Mouse (Mus musculus) thymus, postnatal 10 days (tissue): ENCODE measurements around the gene Fam168a.

Experiments used
- DNase-seq, 2 experiments: peaks; one replicate each; pipeline ENCODE4 v3.0.0; 2021; ENCODE audit warnings: low spot score in 2 of 2

The Fam168a gene

DNA sequence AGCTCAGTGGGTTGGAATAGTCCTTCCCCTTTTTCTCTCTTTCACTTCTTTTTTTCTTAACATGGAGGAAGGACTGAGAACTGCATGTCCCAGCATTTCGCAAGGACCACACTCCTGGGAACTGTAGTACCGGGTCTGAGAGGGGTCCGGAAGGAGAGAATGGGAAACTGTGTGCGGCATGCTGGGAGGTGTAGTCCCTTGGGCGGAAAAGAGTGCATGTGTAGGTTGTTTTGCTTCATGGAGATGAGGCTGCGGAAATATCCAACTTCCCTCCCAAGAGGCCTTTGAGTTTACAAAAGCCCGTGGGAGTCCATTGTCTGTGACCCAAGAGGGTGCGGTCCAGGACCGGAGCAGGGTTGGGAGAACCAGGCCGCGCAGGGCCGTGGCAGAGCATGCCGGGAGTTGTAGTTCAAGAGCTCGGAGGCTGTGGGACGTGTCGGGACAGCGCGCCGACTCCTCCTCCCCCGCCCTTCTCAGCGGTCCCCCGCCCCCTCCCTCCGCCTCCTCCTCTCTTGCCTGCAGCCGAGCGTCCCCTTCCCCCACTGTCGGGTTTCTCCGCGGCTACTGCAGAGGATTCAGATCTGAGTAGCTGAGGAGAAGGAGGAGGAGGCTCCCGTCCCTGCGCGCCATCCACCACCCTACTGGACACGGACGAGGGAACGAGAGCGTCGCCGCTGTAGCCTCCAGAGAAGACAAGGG lies at the start of gene Fam168a:
Gene Fam168a, plus strand, starts transcription at position 493 of the 699 bp plus-strand sequence.
- peak; percentile 87 to 93 for DNase-seq

DNA sequence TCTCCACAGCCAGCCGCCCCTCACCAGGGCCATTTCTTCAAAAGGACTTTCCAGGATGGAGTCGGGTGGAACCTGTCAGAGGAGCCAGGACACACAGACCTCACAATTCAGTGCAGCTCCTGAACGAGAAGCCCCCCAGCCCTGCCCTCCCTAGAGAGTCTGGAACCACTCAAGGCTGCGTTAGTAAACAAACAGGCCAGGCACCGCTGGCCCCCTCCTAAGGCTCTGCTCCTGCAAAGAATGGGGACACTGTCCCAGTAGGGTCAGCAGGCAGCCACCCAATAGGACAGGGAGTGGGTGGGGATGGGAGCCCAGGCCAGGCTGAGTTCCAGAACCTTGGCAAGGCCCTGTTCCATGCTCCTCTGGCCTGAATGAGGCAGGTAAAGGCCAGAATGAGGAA lies 49.7 kb upstream of the Fam168a start:
- DNase-seq, result no peak

DNA sequence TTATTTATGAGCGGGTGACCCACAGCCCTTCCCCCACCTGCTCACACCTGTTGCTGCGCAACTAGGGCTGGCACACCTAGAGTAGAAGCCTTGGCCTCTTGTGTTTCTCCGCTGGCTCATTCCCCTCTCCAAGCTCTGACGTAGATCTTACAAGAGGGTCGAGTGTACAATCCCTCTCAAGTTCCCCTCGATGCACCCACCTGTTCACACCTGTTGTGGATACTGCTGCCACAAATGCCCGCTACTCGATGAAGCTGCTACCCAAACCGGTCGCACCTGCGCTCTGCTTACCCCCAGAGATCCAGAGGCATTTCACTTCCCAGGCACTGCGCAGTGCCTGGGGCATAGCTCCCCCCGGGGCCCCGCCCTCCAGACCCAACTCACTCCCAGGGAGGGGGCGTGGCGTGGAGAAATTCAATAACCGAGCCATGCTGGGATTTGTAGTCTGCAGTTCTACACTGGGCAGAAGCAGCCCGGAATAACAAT lies 48.3 kb upstream of the Fam168a start:
- DNase-seq, result no peak

DNA sequence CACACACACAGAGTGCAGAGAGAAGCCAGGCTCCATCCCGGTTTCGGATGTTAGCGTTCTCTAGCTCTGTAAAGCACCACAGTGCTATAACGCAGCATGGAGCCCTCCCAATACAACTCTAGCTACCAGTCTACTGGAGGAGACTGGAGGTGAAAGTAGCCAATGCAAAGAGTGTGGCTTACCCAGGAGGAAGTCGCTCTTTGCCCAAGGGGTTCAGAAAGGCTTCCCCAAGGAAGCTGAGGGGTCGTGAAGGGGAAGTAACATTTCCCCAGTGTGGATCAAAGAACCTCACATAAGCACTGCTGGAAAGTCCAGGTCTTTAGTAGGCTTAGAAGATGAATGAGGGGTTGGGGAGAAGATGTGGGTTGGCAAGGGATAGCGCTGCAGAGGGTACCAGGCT lies 45.2 kb upstream of the Fam168a start:
- no peak for DNase-seq

DNA sequence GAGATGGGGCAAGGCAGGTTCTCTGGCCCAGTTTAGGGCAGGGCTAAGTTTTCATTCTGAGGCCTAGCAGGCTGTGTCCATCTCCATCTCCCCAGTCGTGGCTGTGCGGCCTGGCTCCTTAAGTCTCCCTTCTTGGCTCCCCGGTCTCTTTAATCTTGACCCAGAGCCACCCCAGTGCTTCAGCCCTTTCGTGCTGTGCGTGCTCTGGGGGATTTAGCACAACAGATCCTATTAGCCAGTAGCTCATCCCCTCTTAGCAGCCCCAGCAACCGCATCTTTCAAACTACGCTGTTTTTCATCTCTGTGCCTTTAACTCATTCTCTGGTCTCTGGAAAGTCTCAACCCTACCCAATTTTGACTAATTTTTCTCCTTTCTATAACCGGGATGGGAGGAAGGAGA lies 44.2 kb upstream of the Fam168a start, which contains the start of gene Plekhb1:
Gene Plekhb1, minus strand, starts transcription at position 184 of the 400 bp plus-strand sequence.
- no peak for DNase-seq

DNA sequence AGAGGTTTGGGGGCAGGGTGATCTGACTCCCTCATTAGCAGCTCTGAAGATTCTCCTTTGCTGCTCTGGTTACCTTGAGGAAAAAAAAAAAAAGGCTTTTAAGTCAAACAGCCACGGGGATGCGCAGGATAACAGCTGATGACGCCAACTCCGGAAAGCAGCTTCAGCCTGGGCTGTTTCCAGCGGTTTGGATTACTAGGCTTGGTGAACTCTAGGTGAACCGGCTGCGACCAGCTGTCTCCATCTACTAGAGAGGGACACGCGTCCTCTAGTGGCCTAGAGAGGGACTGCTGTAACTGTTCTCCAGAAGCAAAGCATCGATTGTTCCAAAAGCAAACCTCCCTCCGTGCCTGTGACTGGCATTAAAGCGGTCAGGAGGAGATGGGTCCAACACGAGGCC lies 43.2 kb upstream of the Fam168a start:
- DNase-seq, result peak; percentile 64 to 73

DNA sequence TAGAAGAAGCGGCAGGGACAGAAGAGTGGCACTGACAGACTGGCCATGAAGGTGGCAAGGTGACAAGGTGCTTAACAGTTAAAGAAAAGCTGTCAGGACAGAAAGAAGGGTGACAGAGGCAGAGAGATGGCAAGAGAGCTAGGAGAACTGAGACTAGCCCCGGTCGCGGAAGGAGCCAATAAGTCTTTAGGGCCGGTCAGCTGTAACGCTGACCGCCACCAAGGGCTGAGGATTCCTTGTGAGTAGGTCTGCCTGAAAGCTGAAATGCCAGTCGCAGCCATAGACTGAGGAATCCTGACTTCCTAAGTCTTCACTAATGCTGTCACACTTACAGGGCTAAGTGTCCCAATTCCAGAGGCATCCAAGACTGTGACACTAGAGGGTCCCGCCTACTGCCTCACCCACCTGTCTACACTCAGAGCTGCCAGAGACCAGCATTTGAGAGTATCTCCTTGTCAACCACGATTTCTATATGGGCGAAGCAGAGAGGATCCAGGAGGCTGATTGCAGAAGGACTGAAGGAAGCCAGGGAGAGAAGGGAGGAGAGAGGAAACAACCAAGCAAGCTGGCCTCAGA lies 42.6 kb upstream of the Fam168a start:
- DNase-seq, result no peak

DNA sequence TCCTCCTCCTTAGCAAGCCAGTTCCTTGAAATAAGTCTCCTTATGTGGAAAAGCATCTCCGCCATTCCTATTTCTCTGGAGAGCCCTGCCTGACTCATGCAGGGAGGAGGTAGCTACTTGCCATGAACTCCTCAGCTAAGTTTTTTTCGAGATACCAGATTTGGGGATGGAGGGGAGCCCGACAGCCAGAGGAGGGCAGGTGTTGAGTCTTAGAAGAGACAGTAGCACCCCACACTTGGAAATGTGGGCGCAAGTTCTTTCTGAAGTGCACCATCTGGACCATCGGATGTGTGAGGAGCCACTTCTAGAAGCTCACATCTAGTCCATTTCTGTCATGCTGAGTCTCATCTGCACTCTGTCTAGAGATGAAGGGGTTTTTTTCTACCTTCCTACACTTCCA lies 35.8 kb upstream of the Fam168a start:
- DNase-seq, result no peak

DNA sequence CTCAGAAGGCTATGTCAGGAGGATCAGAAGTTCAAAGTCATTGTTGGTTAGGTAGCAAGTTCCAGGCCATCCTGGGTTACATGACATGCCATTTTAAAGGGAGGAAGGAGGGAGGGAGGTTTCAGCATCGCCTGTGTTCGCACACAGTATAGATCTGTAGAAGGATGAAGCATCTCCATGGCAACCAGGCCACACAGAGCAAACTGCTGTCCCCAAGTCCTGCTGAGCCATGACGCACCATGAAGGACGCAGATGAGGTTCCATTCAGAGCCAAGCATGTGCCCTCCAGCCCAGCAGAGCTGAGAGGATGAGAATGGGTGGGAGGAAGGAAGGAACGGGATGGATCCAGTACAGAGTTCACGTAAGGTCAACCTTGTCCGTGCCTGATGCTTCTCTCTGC lies 33.0 kb upstream of the Fam168a start:
- DNase-seq, result no peak

DNA sequence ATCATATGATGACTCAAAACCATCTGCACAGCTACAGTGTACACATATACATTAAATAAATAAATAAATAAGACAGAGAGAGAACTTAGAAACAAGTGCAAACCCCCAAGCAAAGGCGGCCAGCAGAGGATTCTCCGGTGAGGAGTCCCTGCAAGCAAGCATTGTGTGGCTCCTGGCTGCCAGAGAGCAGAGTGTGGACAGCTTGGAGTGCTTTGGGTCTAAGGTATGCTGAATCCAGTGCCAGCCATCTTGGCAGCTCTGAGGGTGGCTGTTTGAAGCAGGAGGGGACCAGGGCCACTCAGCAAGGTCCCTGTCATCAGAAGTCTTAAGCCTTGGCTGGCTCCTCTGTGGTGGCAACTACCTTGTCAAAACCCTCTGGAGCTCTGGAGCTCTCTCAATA lies 31.5 kb upstream of the Fam168a start:
- no peak for DNase-seq

DNA sequence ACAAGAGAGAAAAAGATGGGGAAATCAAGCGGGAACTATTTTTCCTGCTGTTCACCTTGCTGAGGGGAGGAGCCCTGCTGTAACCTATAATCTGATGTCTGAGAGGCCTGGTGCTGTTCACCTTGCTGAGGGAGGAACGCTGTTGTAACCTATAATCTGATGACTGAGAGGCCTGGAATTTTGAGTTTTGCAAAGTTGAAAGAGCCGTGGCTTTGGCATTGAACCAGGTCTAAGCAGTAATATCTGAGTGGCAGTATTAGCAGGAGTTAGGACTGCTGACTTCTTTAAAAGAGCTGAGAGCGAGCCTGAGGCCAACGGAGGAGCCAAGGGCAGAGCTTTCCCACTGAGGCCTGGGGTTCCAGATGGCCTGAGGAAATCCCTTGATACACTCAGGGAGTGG lies 28.4 kb upstream of the Fam168a start:
- DNase-seq, result no peak

DNA sequence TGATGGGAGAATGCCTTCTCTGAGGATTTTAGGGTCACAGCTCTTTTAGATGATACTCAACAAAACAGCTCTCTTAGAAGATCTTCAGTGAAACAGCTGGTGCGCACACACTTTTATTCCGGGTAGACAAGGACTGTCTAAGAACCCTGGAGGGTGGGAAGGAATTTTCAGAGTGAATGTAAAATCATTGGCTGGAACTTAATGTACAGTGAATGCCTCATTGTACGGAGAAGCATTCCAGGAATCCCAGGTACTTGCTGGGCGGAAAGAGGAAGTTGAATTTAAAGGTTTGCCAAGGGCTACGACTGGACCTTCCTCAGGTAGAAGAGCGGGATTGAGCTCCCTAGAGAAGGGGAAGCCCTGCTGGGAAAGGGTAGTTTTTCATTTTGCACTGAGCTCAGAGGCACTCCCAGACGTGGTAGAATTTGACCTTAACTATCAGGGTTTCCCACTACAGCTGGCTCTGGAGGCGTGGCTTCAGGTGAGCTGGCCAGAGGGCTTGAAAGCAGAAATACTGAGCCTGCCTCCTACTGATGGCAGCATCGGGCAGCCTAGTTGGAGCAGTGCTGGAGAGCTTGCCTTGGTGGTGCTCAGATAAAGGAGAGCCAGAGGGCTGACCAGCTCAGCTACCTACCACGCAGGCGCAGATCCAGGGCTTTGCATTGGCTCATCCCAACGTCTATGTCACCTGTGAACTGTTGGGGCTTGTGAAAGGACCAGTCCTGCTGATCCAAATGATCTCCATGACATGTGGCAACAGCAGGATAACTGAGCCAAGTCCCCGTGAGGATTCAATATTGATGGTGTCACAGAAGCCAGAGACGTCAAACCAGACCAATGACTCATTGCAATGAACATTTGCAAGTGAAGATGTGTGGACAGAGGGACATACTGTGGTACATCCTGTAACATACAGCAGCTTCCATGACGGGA lies 27.2 kb upstream of the Fam168a start:
- no peak for DNase-seq

DNA sequence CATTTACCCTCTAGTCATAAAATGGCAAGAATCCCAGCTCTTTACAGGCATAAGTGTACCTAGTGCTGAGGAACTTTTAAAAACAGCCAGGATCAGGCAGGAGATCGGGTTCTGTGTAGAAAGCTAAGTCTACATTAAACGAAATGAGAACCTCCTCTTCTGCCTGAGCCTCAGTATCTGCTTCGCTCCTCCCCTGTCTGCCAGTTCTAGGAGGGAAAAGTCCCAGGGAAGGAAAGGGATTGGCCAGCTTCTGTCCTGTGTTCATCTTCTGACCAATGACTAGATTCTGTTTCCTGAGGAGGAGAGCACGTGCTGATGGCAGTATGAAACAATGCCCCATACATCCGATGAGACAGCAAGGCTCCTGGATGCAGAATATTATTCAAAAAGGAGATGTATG lies 25.3 kb upstream of the Fam168a start:
- no peak for DNase-seq

DNA sequence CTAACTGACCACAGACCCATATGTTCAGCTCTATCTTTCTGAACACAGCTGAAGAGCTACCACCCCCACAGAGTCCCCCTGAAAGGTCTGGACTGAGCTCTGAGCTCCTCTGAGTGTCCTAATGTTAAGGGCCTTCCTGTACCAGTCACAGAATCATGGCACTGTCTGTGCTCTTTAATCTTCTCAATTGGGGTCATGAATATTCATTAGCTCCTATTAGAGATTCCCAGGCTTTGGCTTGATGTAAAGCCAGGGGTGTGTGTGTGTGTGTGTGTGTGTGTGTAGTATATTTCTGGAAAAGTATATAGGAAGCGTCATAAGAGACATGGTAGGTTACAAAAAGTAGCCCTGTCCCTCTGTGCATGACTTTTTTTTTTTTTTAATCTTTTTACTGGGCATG lies 23.2 kb upstream of the Fam168a start:
- no peak for DNase-seq

DNA sequence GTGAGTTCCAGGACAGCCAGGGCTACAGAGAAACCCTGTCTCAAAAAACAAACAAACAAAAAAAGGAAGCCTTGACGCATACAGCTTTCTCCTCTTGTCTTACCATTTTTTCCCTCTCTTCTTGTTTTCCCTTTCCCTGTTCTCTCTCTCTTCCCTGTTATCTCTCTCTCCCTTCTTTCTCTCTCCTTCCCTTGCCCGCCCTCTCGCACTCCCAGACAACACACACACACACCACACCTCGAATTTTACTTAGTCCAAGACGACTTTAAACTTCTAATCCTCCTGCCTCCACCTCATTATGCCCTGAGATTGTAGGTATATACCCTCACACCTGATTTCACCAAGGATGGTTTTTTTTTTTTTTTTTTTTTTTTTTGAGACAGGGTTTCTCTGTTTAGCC lies 22.4 kb upstream of the Fam168a start:
- no peak for DNase-seq

DNA sequence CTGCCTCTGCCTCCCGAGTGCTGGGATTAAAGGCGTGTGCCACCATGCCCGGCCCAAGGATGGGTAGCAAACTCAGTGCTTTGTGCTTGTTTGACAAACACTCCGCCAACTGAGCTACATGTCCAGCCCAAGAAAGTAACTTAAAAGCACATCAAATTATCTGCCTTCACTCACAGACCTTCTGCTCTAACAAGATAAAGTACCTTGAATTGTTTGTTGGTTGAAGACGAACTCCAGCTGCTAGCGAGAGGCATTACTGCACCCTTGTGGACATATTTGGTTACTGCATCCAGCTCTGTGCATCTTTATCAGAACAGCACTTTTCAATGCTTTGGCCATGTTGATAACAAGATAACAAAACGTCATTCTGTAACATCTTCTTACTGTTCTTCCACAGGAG lies 21.9 kb upstream of the Fam168a start:
- DNase-seq, result peak; percentile 20 to 72

DNA sequence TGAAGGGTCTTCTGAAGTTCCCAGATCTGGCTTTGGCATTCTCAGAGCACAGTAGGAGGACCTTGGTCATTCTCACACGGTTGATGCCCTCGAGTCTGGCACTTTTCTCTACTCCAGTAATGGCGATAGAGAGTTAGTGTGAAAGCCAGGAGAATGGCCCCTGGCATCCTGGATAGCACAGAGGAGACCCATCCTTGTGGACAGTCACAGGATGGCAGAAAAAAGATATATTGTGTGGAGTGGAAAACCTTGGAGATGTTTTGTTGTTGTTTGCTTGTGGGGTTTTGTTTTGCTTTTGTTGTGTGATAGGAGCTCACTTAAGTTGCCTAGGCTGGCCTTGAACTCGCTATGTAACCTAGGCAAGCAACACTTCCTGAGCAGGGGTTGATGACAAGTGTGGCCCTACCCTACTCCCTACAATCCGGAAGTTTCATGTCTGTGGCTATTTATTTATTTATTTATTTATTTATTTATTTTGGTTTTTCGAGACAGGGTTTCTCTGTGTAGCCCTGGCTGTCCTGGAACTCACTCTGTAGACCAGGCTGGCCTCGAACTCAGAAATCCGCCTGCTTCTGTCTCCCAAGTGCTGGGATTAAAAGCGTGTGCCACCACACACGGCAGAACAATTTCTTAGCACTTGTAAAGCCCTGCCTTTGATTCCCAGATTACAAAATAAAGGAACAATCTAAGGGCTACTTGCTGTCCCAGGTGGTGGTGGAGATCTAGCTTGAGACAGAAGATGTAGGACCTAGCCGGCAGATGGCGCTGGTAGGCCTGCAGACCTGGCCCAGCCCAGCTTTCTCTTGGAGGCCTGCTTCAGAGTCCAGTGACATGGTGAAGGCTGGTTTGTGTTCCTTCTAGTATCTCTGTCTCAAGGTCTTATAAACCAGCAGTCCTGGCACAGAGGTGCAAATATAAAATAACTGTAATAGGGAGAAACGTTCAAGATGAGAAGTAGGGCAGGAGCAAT lies 21.1 kb upstream of the Fam168a start:
- peak; percentile 35 to 76 for DNase-seq

DNA sequence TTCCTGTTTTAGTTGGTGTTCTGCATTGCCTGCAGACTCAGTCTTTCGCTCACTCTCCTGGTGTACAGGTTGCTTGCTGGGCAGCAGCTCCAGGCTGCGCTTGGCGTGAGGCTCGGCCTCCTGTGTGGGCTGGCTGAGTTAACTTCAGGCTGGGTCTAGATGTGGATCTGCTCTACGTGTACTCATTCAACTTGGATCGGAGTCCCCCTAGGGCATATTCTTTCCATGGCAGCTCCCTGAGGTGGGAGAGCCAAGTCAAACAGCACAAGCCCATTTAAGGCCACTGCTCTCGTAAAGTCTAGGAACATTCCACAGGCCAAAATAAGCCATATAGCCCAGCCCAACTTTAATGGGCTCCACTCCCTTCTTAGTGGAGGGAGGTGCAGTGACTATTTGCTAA lies 18.0 kb upstream of the Fam168a start:
- DNase-seq, result no peak

DNA sequence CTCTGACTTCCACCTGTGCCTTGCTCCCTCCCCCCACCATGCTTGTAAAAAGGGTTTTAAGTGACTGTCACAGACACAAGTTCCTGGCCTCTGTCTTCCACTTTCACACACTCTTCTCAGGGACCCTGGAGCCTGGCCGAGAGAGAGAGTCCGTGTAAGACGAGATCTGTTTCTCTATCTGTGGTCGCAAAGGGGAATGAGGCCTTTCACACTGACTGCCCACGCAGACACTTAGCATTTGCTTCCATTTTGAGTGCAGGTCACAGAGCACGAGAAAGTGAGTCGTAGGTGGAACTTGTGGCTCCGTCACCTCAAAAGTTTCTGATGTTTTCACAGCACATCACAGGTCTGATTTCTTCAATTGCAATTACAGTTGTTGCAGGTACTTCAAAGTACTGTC lies 13.2 kb upstream of the Fam168a start:
- DNase-seq, result no peak

DNA sequence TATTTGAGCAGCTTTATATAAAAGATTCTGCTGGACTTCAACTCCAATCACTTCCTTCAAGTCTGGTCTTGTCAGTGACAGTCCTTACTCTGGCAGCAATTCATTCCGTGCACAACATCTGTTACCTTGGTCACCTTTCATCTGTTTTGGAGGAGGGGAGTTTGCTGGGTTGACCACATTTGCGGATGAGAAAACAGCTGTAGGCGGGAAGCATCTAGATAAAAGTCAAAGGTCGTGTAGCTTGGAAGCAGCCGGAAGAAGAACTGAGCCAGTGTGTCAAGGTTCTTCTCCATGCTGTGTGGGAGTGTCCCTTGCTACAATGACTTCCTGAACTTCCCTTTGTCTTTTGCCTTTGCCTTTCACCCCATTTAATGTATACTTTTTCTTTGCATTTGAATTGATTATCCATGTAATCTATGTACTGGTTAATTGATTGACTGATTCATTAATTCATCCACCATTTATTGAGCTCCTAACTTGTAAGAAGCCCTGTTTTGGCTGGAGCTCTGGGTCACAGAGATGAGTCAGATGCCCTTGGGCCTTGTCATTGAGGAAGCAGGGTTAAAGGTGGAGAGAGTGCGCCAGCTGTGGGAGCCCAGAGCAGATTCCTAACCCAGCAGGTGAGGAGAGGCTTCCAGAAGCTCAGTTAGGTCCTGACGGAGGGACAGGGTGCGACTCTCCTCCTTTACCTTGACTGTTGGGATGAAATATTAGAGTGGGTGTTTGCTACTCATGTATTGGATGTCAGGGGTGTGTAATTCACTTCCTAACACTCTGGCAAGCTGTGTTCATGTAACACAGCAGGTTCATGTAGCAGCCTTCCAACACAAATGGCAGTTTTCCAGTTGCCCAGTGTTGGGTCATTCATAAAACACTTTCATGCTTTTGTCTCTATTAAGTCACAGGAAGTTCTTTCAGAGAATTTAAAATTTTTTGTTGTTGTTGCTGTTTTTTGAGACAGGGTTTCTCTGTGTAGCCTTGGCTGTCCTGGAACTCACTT lies 6.4 kb upstream of the Fam168a start:
- DNase-seq, result peak; percentile 23 to 34
